Mouse (Mus musculus) myocyte (in vitro differentiated cells): ENCODE results near the gene Rrp1b. TPM values are rescaled to one million over a fixed set of nuclear protein-coding genes. Genes with fewer than 3 reads are reported as not detected.

ENCODE experiments used
- H3K27me3 ChIP-seq: one replicate; pipeline ENCODE4 v1.6.1; 2011; ENCODE audit not compliant: control insufficient read depth, insufficient read depth, insufficient read length
- H3K36me3 ChIP-seq: one replicate; pipeline ENCODE4 v1.6.1; 2011; ENCODE audit not compliant: control insufficient read depth, insufficient read depth
- H3K4me2 ChIP-seq: one replicate; pipeline ENCODE4 v1.6.1; 2011; ENCODE audit warnings: low read depth, control low read depth
- H3K4me3 ChIP-seq: one replicate; pipeline ENCODE4 v1.5.1; 2011; ENCODE audit warnings: mild to moderate bottlenecking, control low read depth, moderate library complexity
- H3K79me2 ChIP-seq: one replicate; pipeline ENCODE4 v1.6.1; 2011; ENCODE audit not compliant: control insufficient read depth, insufficient read depth
- H3ac ChIP-seq: one replicate; pipeline ENCODE4 v1.6.1; 2011; ENCODE audit not compliant: control insufficient read depth, insufficient read length
- CEBPB ChIP-seq: IDR thresholded peaks from 2 replicates; pipeline ENCODE4 v1.6.1; 2011; ENCODE audit warnings: mild to moderate bottlenecking, moderate library complexity; ENCODE audit not compliant: poor library complexity, insufficient read depth, severe bottlenecking
- E2F4 ChIP-seq: IDR thresholded peaks from one replicate; pipeline ENCODE4 v1.6.1; 2011; ENCODE audit warnings: mild to moderate bottlenecking, control low read depth, moderate library complexity; ENCODE audit not compliant: insufficient read depth
- MAX ChIP-seq: IDR thresholded peaks from one replicate; pipeline ENCODE4 v1.6.1; 2011; ENCODE audit warnings: low read depth, mild to moderate bottlenecking, control low read depth
- MYOD1 ChIP-seq, 3 experiments: IDR thresholded peaks; one replicate each; pipeline ENCODE4 v1.6.1; 2011; ENCODE audit warnings: control low read depth in 2 of 3, low read depth in 2 of 3, mild to moderate bottlenecking in 2 of 3, moderate library complexity in 1 of 3; ENCODE audit not compliant: insufficient read length in 2 of 3, control insufficient read depth in 1 of 3
- MYOG ChIP-seq, 3 experiments: IDR thresholded peaks; one replicate each; pipeline ENCODE4 v1.6.1; 2011; ENCODE audit warnings: control low read depth in 2 of 3, low read depth in 2 of 3, mild to moderate bottlenecking in 2 of 3; ENCODE audit not compliant: insufficient read length in 2 of 3, control insufficient read depth in 1 of 3, insufficient read depth in 1 of 3
- POLR2A ChIP-seq: IDR thresholded peaks from one replicate; pipeline ENCODE4 v1.6.1; 2011; ENCODE audit warnings: low read depth, mild to moderate bottlenecking, control low read depth, moderate library complexity; ENCODE audit not compliant: insufficient read length
- POLR2AphosphoS2 ChIP-seq: IDR thresholded peaks from one replicate; pipeline ENCODE4 v1.6.1; 2011; ENCODE audit warnings: low read depth, control low read depth; ENCODE audit not compliant: insufficient read length
- REST ChIP-seq: IDR thresholded peaks from one replicate; pipeline ENCODE4 v1.6.1; 2011; ENCODE audit warnings: mild to moderate bottlenecking, control low read depth, moderate library complexity; ENCODE audit not compliant: insufficient read depth, insufficient read length
- SRF ChIP-seq: IDR thresholded peaks from one replicate; pipeline ENCODE4 v1.6.1; 2011; ENCODE audit warnings: low read depth; ENCODE audit not compliant: control insufficient read depth, insufficient read length
- TCF12 ChIP-seq: IDR thresholded peaks from one replicate; pipeline ENCODE4 v1.6.1; 2011; ENCODE audit warnings: mild to moderate bottlenecking, control low read depth; ENCODE audit not compliant: poor library complexity, insufficient read depth, severe bottlenecking
- TCF3 ChIP-seq: IDR thresholded peaks from one replicate; pipeline ENCODE4 v1.6.1; 2011; ENCODE audit warnings: low read depth, control low read depth; ENCODE audit not compliant: insufficient read length
- USF1 ChIP-seq: IDR thresholded peaks from one replicate; pipeline ENCODE4 v1.6.1; 2011; ENCODE audit warnings: low read depth, mild to moderate bottlenecking, control low read depth, moderate library complexity
- polyA plus RNA-seq: library from polyadenylated mRNA; unstranded; fragments of >200 nt; fragmentation: generic; extraction: Trizol; gene quantifications from one replicate; pipeline ENCODE4 v1.2.1, GENCODE M21; 2012; ENCODE audit warnings: missing spikeins

Rrp1b gene
- polyA plus RNA-seq, 1 experiment = 13.1 TPM

GRCm38 (mm10) chr17:32052237-32053080 lies 16.6 kb downstream of the Rrp1b start:
- Histone ChIP-seq H3K36me3 (peaks cover 29% of the 10 kb centered on the region), H3K4me3 (no peak overlapping the region), H3K27me3 (no peaks in the 10 kb centered on the region), H3K4me2 (no peak overlapping the region), H3ac (no peak overlapping the region), H3K79me2 (no peaks in the 10 kb centered on the region)
- no peak for TF ChIP-seq REST
- TF ChIP-seq E2F4 = no peak
- TF ChIP-seq MYOG (IDR thresholded peaks at IDR 0.05; ENCODE audit: control insufficient read depth in 1 of 3, insufficient read depth in 1 of 3, insufficient read length in 2 of 3, low read depth in 2 of 3) = no peak
- no peak for TF ChIP-seq CEBPB
- TF ChIP-seq TCF12 = no peak
- no peak for TF ChIP-seq USF1
- no peak for TF ChIP-seq TCF3
- no peak for TF ChIP-seq POLR2A
- no peak for TF ChIP-seq SRF
- TF ChIP-seq POLR2AphosphoS2 = no peak
- no peak for TF ChIP-seq MAX
- no peak for TF ChIP-seq MYOD1 (IDR thresholded peaks at IDR 0.05; ENCODE audit: control insufficient read depth in 1 of 3, insufficient read length in 2 of 3, low read depth in 2 of 3)

GRCm38 (mm10) chr17:32053677-32054076 lies 17.8 kb downstream of the Rrp1b start:
- Histone ChIP-seq H3K36me3 (peaks cover 26% of the 10 kb centered on the region), H3K79me2 (no peaks in the 10 kb centered on the region), H3K27me3 (no peaks in the 10 kb centered on the region), H3K4me3 (no peak overlapping the region), H3ac (no peak overlapping the region), H3K4me2 (no peak overlapping the region)
- TF ChIP-seq MYOG (IDR thresholded peaks at IDR 0.05; ENCODE audit: control insufficient read depth in 1 of 3, insufficient read depth in 1 of 3, insufficient read length in 2 of 3, low read depth in 2 of 3) (no peak), MYOD1 (IDR thresholded peaks at IDR 0.05; ENCODE audit: control insufficient read depth in 1 of 3, insufficient read length in 2 of 3, low read depth in 2 of 3) (no peak), E2F4 (no peak), REST (no peak)

GRCm38 (mm10) chr17:32057843-32058242 lies 21.9 kb downstream of the Rrp1b start:
- no peaks in the 10 kb centered on the region for H3K79me2 ChIP-seq
- TF ChIP-seq CEBPB = no peak
- TF ChIP-seq USF1 = no peak
- H3K36me3 ChIP-seq = peaks cover 33% of the 10 kb centered on the region
- H3K4me3 ChIP-seq = no peak overlapping the region
- no peak overlapping the region for H3ac ChIP-seq
- no peaks in the 10 kb centered on the region for H3K27me3 ChIP-seq
- H3K4me2 ChIP-seq = no peak overlapping the region

- no peak for TF ChIP-seq MYOG (IDR thresholded peaks at IDR 0.05; ENCODE audit: control insufficient read depth in 1 of 3, insufficient read depth in 1 of 3, insufficient read length in 2 of 3, low read depth in 2 of 3)
- TF ChIP-seq TCF3 = no peak
- no peak for TF ChIP-seq TCF12
- no peak for TF ChIP-seq POLR2AphosphoS2
- TF ChIP-seq POLR2A = no peak
- no peak for TF ChIP-seq USF1
- no peak for TF ChIP-seq CEBPB
- TF ChIP-seq REST = no peak
- no peak for TF ChIP-seq MYOD1 (IDR thresholded peaks at IDR 0.05; ENCODE audit: control insufficient read depth in 1 of 3, insufficient read length in 2 of 3, low read depth in 2 of 3)
- no peak for TF ChIP-seq MAX
- no peak for TF ChIP-seq SRF
- TF ChIP-seq E2F4 = no peak
- H3K79me2 ChIP-seq = no peaks in the 10 kb centered on the region
- H3K4me2 ChIP-seq = no peak overlapping the region
- no peaks in the 10 kb centered on the region for H3K27me3 ChIP-seq
- peaks cover 33% of the 10 kb centered on the region for H3K36me3 ChIP-seq
- H3ac ChIP-seq = no peak overlapping the region
- no peak overlapping the region for H3K4me3 ChIP-seq
Observed at GRCm38 (mm10) chr17:32059084-32059483, 23.2 kb downstream of the Rrp1b start.

GRCm38 (mm10) chr17:32061219-32061618 lies 25.3 kb downstream of the Rrp1b start:
- H3K36me3 ChIP-seq = peaks cover 21% of the 10 kb centered on the region
- H3K4me2 ChIP-seq = no peak overlapping the region
- no peaks in the 10 kb centered on the region for H3K27me3 ChIP-seq
- TF ChIP-seq REST (no peak), TCF12 (no peak), MAX (no peak), USF1 (no peak), TCF3 (no peak), CEBPB (no peak), POLR2AphosphoS2 (no peak), MYOG (IDR thresholded peaks at IDR 0.05; ENCODE audit: control insufficient read depth in 1 of 3, insufficient read depth in 1 of 3, insufficient read length in 2 of 3, low read depth in 2 of 3) (no peak), MYOD1 (IDR thresholded peaks at IDR 0.05; ENCODE audit: control insufficient read depth in 1 of 3, insufficient read length in 2 of 3, low read depth in 2 of 3) (no peak)
- no peak overlapping the region for H3ac ChIP-seq
- H3K79me2 ChIP-seq = no peaks in the 10 kb centered on the region
- no peak overlapping the region for H3K4me3 ChIP-seq
